Mouse (Mus musculus) heart, postnatal 0 days (tissue): ENCODE measurements around the gene Gstm2. TPM values are rescaled to one million over a fixed set of nuclear protein-coding genes. Genes with fewer than 3 reads are reported as not detected.
"Not testable (repeated sequence)": the region's sequence is repeated elsewhere in the genome, so short reads cannot be mapped to it uniquely, and the experiment has no call there.

Experiments used
- ATAC-seq: fragments of 200-750 bp; cut with Nextera tagmentation; 2 replicates; pipeline ENCODE4 v1.8.0; 2017; ENCODE audit warnings: low read depth, moderate number of reproducible peaks, moderate library complexity; ENCODE audit not compliant: insufficient read depth
- DNase-seq: peaks from one replicate; pipeline ENCODE4 v3.0.0-alpha.2; 2016; ENCODE audit warnings: low spot score
- H3K27ac ChIP-seq: fragments of 300-500 bp; sonication (generic); 2 replicates; pipeline ENCODE4 v1.5.1; 2014; ENCODE audit warnings: low read depth, mild to moderate bottlenecking
- H3K27me3 ChIP-seq: fragments of 300-500 bp; sonication (generic); 2 replicates; pipeline ENCODE4 v1.6.1; 2014; ENCODE audit warnings: low read length, mixed read lengths; ENCODE audit not compliant: control insufficient read depth, insufficient read depth
- H3K36me3 ChIP-seq: fragments of 300-500 bp; sonication (generic); replicated peaks from 2 replicates; pipeline ENCODE4 v1.6.1; 2014; ENCODE audit warnings: low read length, mixed read lengths; ENCODE audit not compliant: control insufficient read depth, insufficient read depth
- H3K4me1 ChIP-seq: fragments of 300-500 bp; sonication (generic); 2 replicates; pipeline ENCODE4 v1.6.1; 2014; ENCODE audit warnings: antibody characterized with exemption; ENCODE audit not compliant: control insufficient read depth, insufficient read depth
- H3K4me2 ChIP-seq: fragments of 300-500 bp; sonication (generic); 2 replicates; pipeline ENCODE4 v1.6.1; 2014; ENCODE audit warnings: low read depth, mild to moderate bottlenecking, low read length, moderate library complexity
- H3K4me3 ChIP-seq: fragments of 300-500 bp; sonication (generic); 2 replicates; pipeline ENCODE4 v1.5.1; 2014; ENCODE audit warnings: low read depth, low read length
- H3K9ac ChIP-seq: fragments of 300-500 bp; sonication (generic); replicated peaks from 2 replicates; pipeline ENCODE4 v1.6.1; 2014; ENCODE audit warnings: low read depth, low read length, mixed read lengths
- H3K9me3 ChIP-seq: fragments of 300-500 bp; sonication (generic); replicated peaks from 2 replicates; pipeline ENCODE4 v1.6.1; 2016; ENCODE audit warnings: low read length; ENCODE audit not compliant: control insufficient read depth
- CTCF ChIP-seq: IDR thresholded peaks from 2 replicates; pipeline ENCODE4 v1.5.1; 2016; ENCODE audit warnings: antibody characterized with exemption, control low read depth, low read depth
- EP300 ChIP-seq: IDR thresholded peaks from 2 replicates; pipeline ENCODE4 v1.6.1; 2016; ENCODE audit warnings: antibody characterized with exemption, low read depth
- WGBS: fragments of 180-500 bp; shearing (Covaris S2); extraction: QIAGEN DNeasy Blood & Tissue Kit; methylation state at CpG from one replicate; pipeline ENCODE4 v1.1.7; 2014; 5-methylcytosine and 5-hydroxymethylcytosine counted together
- polyA plus RNA-seq: library from polyadenylated mRNA; unstranded; fragments of >200 nt; fragmentation: Nextera tagmentation; extraction: Ambion mirVana; gene quantifications from 2 replicates; pipeline ENCODE4 v1.2.1, GENCODE M21; 2015
- total RNA-seq: library from RNA; depleted of rRNA; stranded (reverse); fragments of >200 nt; gene quantifications from 2 replicates; pipeline ENCODE4 v1.2.3, GENCODE M21; 2014; ENCODE audit warnings: low replicate concordance

Gstm2 gene
- total and polyA plus RNA-seq, 2 experiments from 2014 or later = 69.6 to 97.9 TPM

- H3K4me2 ChIP-seq = no peak overlapping the region
- DNase-seq = peak; percentile 11
- no peak for TF ChIP-seq EP300
- no peak for TF ChIP-seq CTCF
- ATAC-seq = no peak
- H3K4me3 ChIP-seq = no peak overlapping the region
- peaks cover 7% of the 10 kb centered on the region; the same call in 1 of the 2 replicates for H3K4me1 ChIP-seq
- WGBS = 56% methylated on average over 3 of the region's 3 CpGs
- no peaks in the 10 kb centered on the region for H3K9me3 ChIP-seq
- H3K27ac ChIP-seq = no peak overlapping the region
- H3K9ac ChIP-seq = no peak overlapping the region
- H3K36me3 ChIP-seq = no peaks in the 10 kb centered on the region
- no peaks in the 10 kb centered on the region for H3K27me3 ChIP-seq
Measured at GRCm38 (mm10) chr3:108011558-108011957, 25.3 kb upstream of the Gstm2 start.

GRCm38 (mm10) chr3:108010286-108010685 is 24.0 kb upstream of the Gstm2 start:
- no peaks in the 10 kb centered on the region for H3K9me3 ChIP-seq
- H3K27ac ChIP-seq = no peak overlapping the region
- H3K4me1 ChIP-seq = peaks cover 7% of the 10 kb centered on the region; the same call in 1 of the 2 replicates
- ATAC-seq (peak; percentile 84), DNase-seq (peak; percentile 80)
- TF ChIP-seq CTCF (no peak), EP300 (no peak)
- H3K4me3 ChIP-seq = no peak overlapping the region
- H3K9ac ChIP-seq = no peak overlapping the region
- 43% methylated on average over 2 of the region's 2 CpGs for WGBS
- H3K27me3 ChIP-seq = no peaks in the 10 kb centered on the region
- H3K4me2 ChIP-seq = no peak overlapping the region
- no peaks in the 10 kb centered on the region for H3K36me3 ChIP-seq

GRCm38 (mm10) chr3:108002021-108002420 is 15.8 kb upstream of the Gstm2 start:
- Histone ChIP-seq H3K4me2 (no peak overlapping the region), H3K27ac (no peak overlapping the region), H3K9ac (no peak overlapping the region), H3K36me3 (no peaks in the 10 kb centered on the region), H3K27me3 (no peaks in the 10 kb centered on the region), H3K4me1 (no peaks in the 10 kb centered on the region), H3K4me3 (no peak overlapping the region), H3K9me3 (no peaks in the 10 kb centered on the region)
- TF ChIP-seq CTCF (no peak), EP300 (no peak)
- DNase-seq = no peak
- ATAC-seq = no peak
- 46% methylated on average over 8 of the region's 8 CpGs for WGBS

- TF ChIP-seq EP300 = no peak
- TF ChIP-seq CTCF = no peak
- no peak overlapping the region for H3K4me3 ChIP-seq
- ATAC-seq (no peak), DNase-seq (no peak)
- no peaks in the 10 kb centered on the region for H3K9me3 ChIP-seq
- no peak overlapping the region for H3K27ac ChIP-seq
- no peak overlapping the region for H3K9ac ChIP-seq
- no peaks in the 10 kb centered on the region for H3K36me3 ChIP-seq
- H3K4me2 ChIP-seq = no peak overlapping the region
- no peaks in the 10 kb centered on the region for H3K27me3 ChIP-seq
- WGBS = 83% methylated on average over 3 of the region's 3 CpGs
- H3K4me1 ChIP-seq = no peaks in the 10 kb centered on the region
Measured at GRCm38 (mm10) chr3:107999491-107999890, 13.2 kb upstream of the Gstm2 start.

GRCm38 (mm10) chr3:107998591-107998990 is 12.3 kb upstream of the Gstm2 start:
- TF ChIP-seq CTCF (no peak), EP300 (no peak)
- no peak overlapping the region for H3K4me2 ChIP-seq
- no peaks in the 10 kb centered on the region for H3K4me1 ChIP-seq
- 64% methylated on average over 3 of the region's 3 CpGs for WGBS
- no peak overlapping the region for H3K27ac ChIP-seq
- no peak overlapping the region for H3K9ac ChIP-seq
- no peaks in the 10 kb centered on the region for H3K27me3 ChIP-seq
- H3K36me3 ChIP-seq = no peaks in the 10 kb centered on the region
- no peak for DNase-seq
- H3K4me3 ChIP-seq = no peak overlapping the region
- ATAC-seq = no peak
- H3K9me3 ChIP-seq = no peaks in the 10 kb centered on the region

GRCm38 (mm10) chr3:107996576-107996975 is 10.3 kb upstream of the Gstm2 start:
- Histone ChIP-seq H3K4me1 (no peaks in the 10 kb centered on the region), H3K27me3 (no peaks in the 10 kb centered on the region), H3K9ac (no peak overlapping the region), H3K4me2 (no peak overlapping the region), H3K27ac (no peak overlapping the region), H3K9me3 (no peaks in the 10 kb centered on the region), H3K36me3 (no peaks in the 10 kb centered on the region), H3K4me3 (no peak overlapping the region)
- no peak for DNase-seq
- 84% methylated on average over 4 of the region's 4 CpGs for WGBS
- no peak for ATAC-seq
- TF ChIP-seq EP300 (no peak), CTCF (no peak)

GRCm38 (mm10) chr3:107995974-107996373 is 9.7 kb upstream of the Gstm2 start:
- H3K4me1 ChIP-seq, ATAC-seq, H3K36me3 ChIP-seq, H3K4me3 ChIP-seq, DNase-seq, H3K4me2 ChIP-seq, H3K9ac ChIP-seq, H3K27ac ChIP-seq, H3K27me3 ChIP-seq, H3K9me3 ChIP-seq: not testable (repeated sequence)
- WGBS = 80% methylated on average over 2 of the region's 2 CpGs

GRCm38 (mm10) chr3:107985141-107985540 is 1.1 kb downstream of the Gstm2 start:
- WGBS = 99% methylated on average over 2 of the region's 2 CpGs
- H3K9me3 ChIP-seq, H3K36me3 ChIP-seq, ATAC-seq, DNase-seq, H3K9ac ChIP-seq, H3K27me3 ChIP-seq, H3K4me3 ChIP-seq: not testable (repeated sequence)
- Histone ChIP-seq H3K4me1 (0 out of 2 replicates have a peak, but pooled peaks cover 12% of the 10 kb centered on the region), H3K4me2 (peak overlapping the region; percentile 52; the same call in 1 of the 2 replicates), H3K27ac (0 out of 2 replicates have a peak overlapping the region, but pooled peaks have one; percentile 65)
